Mouse (Mus musculus): ENCODE data around the gene Cdt1. TPM values are rescaled to one million over a fixed set of nuclear protein-coding genes. Genes with fewer than 3 reads are reported as not detected.
"Not testable (repeated sequence)": the region's sequence is repeated elsewhere in the genome, so short reads cannot be mapped to it uniquely, and the experiment has no call there.

The Cdt1 gene
- polyA plus RNA-seq, 1 experiment from 2014 or later: 47.6 TPM

DNA sequence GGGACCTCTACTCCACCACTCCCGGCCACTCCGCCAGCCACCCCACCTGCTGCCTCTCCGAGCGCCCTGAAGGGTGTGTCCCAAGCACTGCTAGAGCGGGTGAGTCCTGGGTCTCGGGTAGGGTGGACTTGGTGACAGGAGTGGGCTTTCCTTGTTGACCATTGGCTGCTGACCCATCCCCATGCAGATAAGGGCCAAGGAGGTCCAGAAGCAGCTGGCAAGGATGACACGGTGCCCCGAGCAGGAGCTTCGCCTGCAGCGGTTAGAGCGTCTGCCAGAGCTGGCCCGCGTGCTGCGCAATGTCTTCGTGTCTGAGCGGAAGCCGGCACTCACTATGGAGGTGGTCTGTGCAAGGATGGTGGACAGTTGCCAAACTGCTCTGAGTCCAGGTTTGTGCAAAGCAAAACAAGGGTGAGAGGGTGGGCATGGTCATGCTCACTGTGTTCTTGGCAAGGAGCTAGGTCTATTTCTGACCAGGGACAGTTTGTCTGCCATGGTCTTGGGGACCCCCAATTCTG, 4.0 kb downstream of the Cdt1 start:
- no peak overlapping the region for H3K4me3 ChIP-seq
- H3K9me3 ChIP-seq: no peaks in the 10 kb centered on the region
- no peaks in the 10 kb centered on the region for H3K27me3 ChIP-seq (ENCODE audit: insufficient read depth, poor library complexity, severe bottlenecking)
- peaks cover 58% of the 10 kb centered on the region for H3K36me3 ChIP-seq
- no peak for DNase-seq (ENCODE audit: low spot score)
- H3K4me1 ChIP-seq: peaks cover 68% of the 10 kb centered on the region
- no peak overlapping the region for H3K27ac ChIP-seq
- WGBS: 92% methylated on average over 17 of the region's 17 CpGs

DNA sequence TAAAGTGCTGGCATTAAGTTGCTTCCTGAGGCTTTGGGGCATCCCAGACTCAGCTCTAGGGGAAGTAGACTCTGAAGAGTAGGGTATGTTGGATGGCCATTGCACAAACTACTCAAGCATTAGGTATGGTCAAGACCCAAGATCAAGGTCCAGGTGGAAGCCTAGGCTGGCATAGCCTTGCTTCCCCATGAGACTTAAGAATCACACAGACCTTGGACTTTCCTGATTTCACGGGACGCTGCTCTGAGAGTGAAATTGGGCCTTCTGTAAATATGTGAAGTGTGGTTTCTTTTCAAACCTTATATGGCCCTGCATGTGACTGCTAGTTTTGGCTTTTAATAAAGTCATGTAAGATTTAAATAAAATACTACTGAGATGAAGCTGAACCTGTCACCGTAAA, 4.9 kb downstream of the Cdt1 start:
- WGBS: 92% methylated on average over 3 of the region's 3 CpGs
- H3K36me3 ChIP-seq: peaks cover 58% of the 10 kb centered on the region

DNA sequence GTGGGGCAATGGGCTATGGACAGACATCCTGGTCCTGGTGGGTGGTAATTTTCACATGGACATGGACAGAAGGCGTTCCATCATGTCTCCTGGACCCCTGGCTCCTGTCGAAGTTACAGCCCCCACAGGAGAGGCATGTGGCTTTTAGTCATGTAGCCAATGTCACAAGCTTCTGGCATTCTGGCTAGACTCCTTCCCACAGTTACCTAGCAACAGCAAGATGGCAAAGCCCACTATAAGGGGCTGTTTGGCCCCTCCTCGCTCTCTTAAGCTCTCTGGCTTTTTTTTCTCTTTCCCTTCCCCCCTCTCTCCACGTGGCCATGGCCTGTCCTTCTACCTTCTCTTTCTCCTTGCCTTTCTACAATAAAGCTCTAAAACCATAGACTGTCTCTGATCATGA, 5.4 kb downstream of the Cdt1 start:
- peaks cover 64% of the 10 kb centered on the region for H3K4me1 ChIP-seq
- not testable (repeated sequence) for DNase-seq (ENCODE audit: low spot score); H3K9me3 ChIP-seq; H3K4me3 ChIP-seq; H3K27ac ChIP-seq; H3K27me3 ChIP-seq (ENCODE audit: insufficient read depth, poor library complexity, severe bottlenecking)
- WGBS: 50% methylated on average over 4 of the region's 4 CpGs
- peaks cover 58% of the 10 kb centered on the region for H3K36me3 ChIP-seq

More for the DNA sequence above, 4.9 kb downstream of the Cdt1 start:
- no peak for DNase-seq (ENCODE audit: low spot score)
- Histone ChIP-seq H3K27me3 (ENCODE audit: insufficient read depth, poor library complexity, severe bottlenecking) (no peaks in the 10 kb centered on the region), H3K9me3 (no peaks in the 10 kb centered on the region), H3K27ac (no peak overlapping the region), H3K4me3 (no peak overlapping the region), H3K4me1 (peaks cover 66% of the 10 kb centered on the region)

DNA sequence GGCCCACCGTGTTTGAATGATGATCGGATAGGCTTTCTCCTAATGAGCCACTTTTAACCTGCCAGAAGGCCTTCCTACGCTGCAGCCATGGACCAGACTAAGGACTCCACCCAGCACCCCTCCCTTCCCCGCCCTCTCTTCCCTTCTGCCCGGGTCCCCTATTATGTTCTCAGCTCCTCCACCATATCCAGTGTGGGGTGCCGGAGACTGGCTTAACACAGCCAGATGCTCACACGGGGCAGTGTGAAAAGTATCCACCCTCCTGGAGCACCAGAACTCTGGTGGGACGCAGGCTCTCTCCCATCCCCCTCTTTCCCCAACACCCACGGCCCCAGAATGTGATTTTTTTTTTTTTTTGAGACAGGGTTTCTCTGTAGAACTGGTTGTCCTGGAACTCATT, 5.8 kb downstream of the Cdt1 start:
- Histone ChIP-seq H3K36me3 (peaks cover 58% of the 10 kb centered on the region), H3K9me3 (no peaks in the 10 kb centered on the region), H3K27me3 (ENCODE audit: insufficient read depth, poor library complexity, severe bottlenecking) (no peaks in the 10 kb centered on the region), H3K4me1 (peaks cover 66% of the 10 kb centered on the region), H3K27ac (no peak overlapping the region), H3K4me3 (no peak overlapping the region)
- no peak for DNase-seq (ENCODE audit: low spot score)
- 64% methylated on average over 9 of the region's 9 CpGs for WGBS

DNA sequence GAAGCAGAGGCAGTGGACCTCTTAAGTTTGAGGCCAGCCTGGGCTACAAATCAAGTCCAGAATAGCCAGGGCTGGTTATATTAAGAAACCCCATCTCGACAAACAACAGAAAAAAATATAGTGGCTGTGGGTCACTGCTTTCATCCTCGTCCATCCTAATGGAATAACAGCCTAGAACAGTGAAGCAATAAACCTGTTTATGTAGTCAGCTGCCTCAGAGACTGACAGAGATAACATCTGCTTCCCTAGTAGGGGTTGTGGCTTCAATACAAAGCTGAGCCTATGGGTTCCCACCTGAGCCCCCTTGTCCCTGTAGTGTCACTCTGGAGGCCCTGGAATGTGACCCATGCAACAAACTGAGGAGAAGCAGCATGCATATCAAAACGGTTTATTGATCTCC, 6.4 kb downstream of the Cdt1 start:
- 38% methylated on average over 3 of the region's 3 CpGs for WGBS
- Histone ChIP-seq H3K27ac (peak overlapping the region; percentile 93), H3K4me1 (peaks cover 67% of the 10 kb centered on the region), H3K27me3 (ENCODE audit: insufficient read depth, poor library complexity, severe bottlenecking) (no peaks in the 10 kb centered on the region), H3K36me3 (peaks cover 54% of the 10 kb centered on the region), H3K4me3 (peak overlapping the region; percentile 84; the same call in 1 of the 2 replicates), H3K9me3 (no peaks in the 10 kb centered on the region)
- no peak for DNase-seq (ENCODE audit: low spot score)

GRCm38 (mm10) chr8:122574667-122575251, 6.9 kb downstream of the Cdt1 start:
- 13% methylated on average over 10 of the region's 10 CpGs for WGBS
- Histone ChIP-seq H3K27ac (peak overlapping the region; percentile 93), H3K4me3 (peak overlapping the region; percentile 84), H3K9me3 (no peaks in the 10 kb centered on the region), H3K27me3 (ENCODE audit: insufficient read depth, poor library complexity, severe bottlenecking) (no peaks in the 10 kb centered on the region), H3K36me3 (peaks cover 49% of the 10 kb centered on the region), H3K4me1 (peaks cover 67% of the 10 kb centered on the region)
- no peak for DNase-seq (ENCODE audit: low spot score)

- H3K27me3 ChIP-seq (ENCODE audit: insufficient read depth, poor library complexity, severe bottlenecking): no peaks in the 10 kb centered on the region
- H3K36me3 ChIP-seq: peaks cover 43% of the 10 kb centered on the region
- no peaks in the 10 kb centered on the region for H3K9me3 ChIP-seq
- peaks cover 65% of the 10 kb centered on the region for H3K4me1 ChIP-seq
- DNase-seq (ENCODE audit: low spot score): no peak
- WGBS: 63% methylated on average over 8 of the region's 8 CpGs
- peak overlapping the region; percentile 84 for H3K4me3 ChIP-seq
- peak overlapping the region; percentile 93 for H3K27ac ChIP-seq
Observed at GRCm38 (mm10) chr8:122575286-122575685, 7.5 kb downstream of the Cdt1 start.

GRCm38 (mm10) chr8:122575735-122576647, 8.2 kb downstream of the Cdt1 start:
- DNase-seq (ENCODE audit: low spot score): no peak
- Histone ChIP-seq H3K4me3 (peak overlapping the region; percentile 84), H3K27me3 (ENCODE audit: insufficient read depth, poor library complexity, severe bottlenecking) (no peaks in the 10 kb centered on the region), H3K27ac (peak overlapping the region; percentile 93), H3K4me1 (peaks cover 72% of the 10 kb centered on the region), H3K9me3 (no peaks in the 10 kb centered on the region), H3K36me3 (peaks cover 36% of the 10 kb centered on the region)
- WGBS: 18% methylated on average over 21 of the region's 21 CpGs

GRCm38 (mm10) chr8:122576648-122577022, 8.8 kb downstream of the Cdt1 start, which contains the start of gene Aprt:
Gene Aprt, minus strand, starts transcription at chr8:122576909.
- H3K9me3 ChIP-seq: no peaks in the 10 kb centered on the region
- H3K36me3 ChIP-seq: peaks cover 30% of the 10 kb centered on the region
- H3K27ac ChIP-seq: peak within 1 kb of the TSS; percentile 93
- peaks cover 76% of the 10 kb centered on the region for H3K4me1 ChIP-seq
- under 1% methylated on average over 39 of the region's 39 CpGs for WGBS
- peak within 1 kb of the TSS; percentile 84 for H3K4me3 ChIP-seq
- H3K27me3 ChIP-seq (ENCODE audit: insufficient read depth, poor library complexity, severe bottlenecking): no peaks in the 10 kb centered on the region
- DNase-seq (ENCODE audit: low spot score): peak; percentile 98

GRCm38 (mm10) chr8:122577116-122577515, 9.3 kb downstream of the Cdt1 start:
- peak overlapping the region; percentile 84 for H3K4me3 ChIP-seq
- H3K4me1 ChIP-seq: peaks cover 73% of the 10 kb centered on the region
- no peak for DNase-seq (ENCODE audit: low spot score)
- 39% methylated on average over 10 of the region's 10 CpGs for whole genome bisulfite sequencing
- peak overlapping the region; percentile 93 for H3K27ac ChIP-seq
- H3K27me3 ChIP-seq (ENCODE audit: insufficient read depth, poor library complexity, severe bottlenecking): no peaks in the 10 kb centered on the region
- H3K9me3 ChIP-seq: no peaks in the 10 kb centered on the region; the same call in 1 of the 2 replicates
- peaks cover 25% of the 10 kb centered on the region for H3K36me3 ChIP-seq

DNA sequence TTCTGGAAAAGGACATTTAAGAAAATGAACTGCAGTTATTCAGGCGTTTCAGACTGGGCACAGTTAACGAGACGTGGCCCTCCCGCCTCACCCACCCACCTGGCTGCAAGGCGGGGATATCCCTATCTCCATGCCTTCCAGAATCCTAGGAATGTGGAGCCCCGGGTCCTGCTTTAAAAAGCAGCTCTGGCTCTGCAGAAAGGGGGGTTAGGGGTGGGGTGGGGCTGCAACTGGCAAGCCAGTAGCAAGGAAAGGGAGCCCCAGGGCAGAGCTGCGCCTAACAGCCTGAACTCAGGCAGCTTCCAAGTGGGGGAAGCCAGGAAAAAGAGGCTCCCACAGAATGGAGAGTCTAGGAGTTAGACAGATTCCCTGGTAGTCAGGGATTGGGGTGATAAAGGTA, 11.4 kb downstream of the Cdt1 start:
- Histone ChIP-seq H3K27me3 (ENCODE audit: insufficient read depth, poor library complexity, severe bottlenecking) (no peaks in the 10 kb centered on the region), H3K4me3 (no peak overlapping the region), H3K27ac (peak overlapping the region; percentile 53), H3K9me3 (no peaks in the 10 kb centered on the region; the same call in 1 of the 2 replicates), H3K4me1 (peaks cover 73% of the 10 kb centered on the region), H3K36me3 (0 out of 2 replicates have a peak, but pooled peaks cover 4% of the 10 kb centered on the region)
- DNase-seq (ENCODE audit: low spot score): no peak
- WGBS: 26% methylated on average over 7 of the region's 7 CpGs

- Histone ChIP-seq H3K27ac (no peak overlapping the region; the same call in 1 of the 2 replicates), H3K4me1 (peaks cover 71% of the 10 kb centered on the region), H3K27me3 (ENCODE audit: insufficient read depth, poor library complexity, severe bottlenecking) (no peaks in the 10 kb centered on the region), H3K36me3 (no peaks in the 10 kb centered on the region), H3K4me3 (no peak overlapping the region), H3K9me3 (no peaks in the 10 kb centered on the region; the same call in 1 of the 2 replicates)
- WGBS: 39% methylated on average over 15 of the region's 15 CpGs
- DNase-seq (ENCODE audit: low spot score): no peak
Observed at GRCm38 (mm10) chr8:122580926-122581325, 13.1 kb downstream of the Cdt1 start.

DNA sequence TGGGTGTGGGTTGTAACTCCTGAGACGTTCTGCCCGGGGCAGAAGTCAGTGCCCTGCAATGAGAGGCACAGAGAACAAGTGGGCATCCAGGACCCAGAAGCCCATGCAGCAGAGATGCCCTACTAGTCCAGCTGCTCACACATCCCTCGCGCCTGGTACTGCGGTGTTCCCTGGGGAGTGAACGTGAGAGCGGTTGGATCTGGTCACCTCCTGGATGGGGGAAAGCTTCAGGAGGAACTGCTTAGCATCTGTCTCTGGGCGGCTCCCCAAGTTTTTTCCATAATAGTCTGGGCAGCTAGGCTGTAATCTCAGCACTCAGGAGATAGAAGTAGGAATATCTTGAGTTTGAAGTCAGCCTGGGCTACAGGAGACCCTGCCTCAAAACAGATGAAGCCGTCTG, 17.2 kb downstream of the Cdt1 start:
- peak overlapping the region; percentile 42 for H3K27ac ChIP-seq
- no peak overlapping the region for H3K4me3 ChIP-seq
- H3K4me1 ChIP-seq: peaks cover 41% of the 10 kb centered on the region
- no peaks in the 10 kb centered on the region for H3K27me3 ChIP-seq (ENCODE audit: insufficient read depth, poor library complexity, severe bottlenecking)
- WGBS: 76% methylated on average over 9 of the region's 9 CpGs
- H3K9me3 ChIP-seq: no peaks in the 10 kb centered on the region; the same call in 1 of the 2 replicates
- no peak for DNase-seq (ENCODE audit: low spot score)
- no peaks in the 10 kb centered on the region for H3K36me3 ChIP-seq
